Mouse (Mus musculus): ENCODE results near the gene Slc4a1.
A peak's percentile ranks its signal among the peaks of the same experiment; 100 is the strongest.
"Not testable (repeated sequence)": the region's sequence is repeated elsewhere in the genome, so short reads cannot be mapped to it uniquely, and the experiment has no call there.

Slc4a1 gene

GRCm38 (mm10) chr11:102366103-102366502, at the start of gene Slc4a1:
Gene Slc4a1, minus strand, starts transcription at chr11:102366203.
- not testable (repeated sequence) for DNase-seq

- DNase-seq = no peak
These were observed 49.2 kb upstream of the Slc4a1 start for GRCm38 (mm10) chr11:102415034-102415802.

GRCm38 (mm10) chr11:102413059-102413458, 47.1 kb upstream of the Slc4a1 start:
- no peak for DNase-seq

GRCm38 (mm10) chr11:102411704-102412103, 45.7 kb upstream of the Slc4a1 start:
- DNase-seq = peak; percentile 79 to 80

GRCm38 (mm10) chr11:102411061-102411460, 45.1 kb upstream of the Slc4a1 start:
- DNase-seq = no peak

- DNase-seq = not testable (repeated sequence)
These were observed 44.3 kb upstream of the Slc4a1 start for GRCm38 (mm10) chr11:102410345-102410744.

- DNase-seq = no peak
These were observed 43.9 kb upstream of the Slc4a1 start for GRCm38 (mm10) chr11:102409795-102410330.

GRCm38 (mm10) chr11:102408888-102409794, 43.1 kb upstream of the Slc4a1 start:
- no peak for DNase-seq

GRCm38 (mm10) chr11:102408344-102408876, 42.4 kb upstream of the Slc4a1 start:
- DNase-seq = peak; percentile 90 to 94

GRCm38 (mm10) chr11:102407834-102408215, 41.8 kb upstream of the Slc4a1 start, which contains the start of gene Slc25a39:
Gene Slc25a39, minus strand, starts transcription at chr11:102407946.
- DNase-seq = no peak

- peak; percentile 92 to 93 for DNase-seq
These were observed 41.2 kb upstream of the Slc4a1 start for GRCm38 (mm10) chr11:102406900-102407833.

GRCm38 (mm10) chr11:102406401-102406800, 40.4 kb upstream of the Slc4a1 start:
- DNase-seq = peak in 1 of 2 experiments; percentile 18

- DNase-seq = no peak
These were observed 39.7 kb upstream of the Slc4a1 start for GRCm38 (mm10) chr11:102405544-102406285.

- DNase-seq = no peak
These were observed 38.4 kb upstream of the Slc4a1 start for GRCm38 (mm10) chr11:102404161-102405010.

- DNase-seq = no peak
These were observed 37.7 kb upstream of the Slc4a1 start for GRCm38 (mm10) chr11:102403657-102404056.

- no peak for DNase-seq
These were observed 36.0 kb upstream of the Slc4a1 start for GRCm38 (mm10) chr11:102401898-102402500.

GRCm38 (mm10) chr11:102400513-102401084, 34.6 kb upstream of the Slc4a1 start:
- no peak for DNase-seq

- no peak for DNase-seq
These were observed 33.6 kb upstream of the Slc4a1 start for GRCm38 (mm10) chr11:102399610-102400072.

- DNase-seq = no peak
These were observed 33.1 kb upstream of the Slc4a1 start for GRCm38 (mm10) chr11:102399107-102399506.
